Mouse (Mus musculus) spleen, embryonic (tissue): ENCODE measurements around the gene Dhrs1.

Source experiments
- CTCF ChIA-PET: fragments of 350-600 bp; sonication (Branson Sonifier 250); formaldehyde crosslinking; loops from one replicate; lab custom pipeline; 2022; lab: Charles Lee

Dhrs1 gene

DNA sequence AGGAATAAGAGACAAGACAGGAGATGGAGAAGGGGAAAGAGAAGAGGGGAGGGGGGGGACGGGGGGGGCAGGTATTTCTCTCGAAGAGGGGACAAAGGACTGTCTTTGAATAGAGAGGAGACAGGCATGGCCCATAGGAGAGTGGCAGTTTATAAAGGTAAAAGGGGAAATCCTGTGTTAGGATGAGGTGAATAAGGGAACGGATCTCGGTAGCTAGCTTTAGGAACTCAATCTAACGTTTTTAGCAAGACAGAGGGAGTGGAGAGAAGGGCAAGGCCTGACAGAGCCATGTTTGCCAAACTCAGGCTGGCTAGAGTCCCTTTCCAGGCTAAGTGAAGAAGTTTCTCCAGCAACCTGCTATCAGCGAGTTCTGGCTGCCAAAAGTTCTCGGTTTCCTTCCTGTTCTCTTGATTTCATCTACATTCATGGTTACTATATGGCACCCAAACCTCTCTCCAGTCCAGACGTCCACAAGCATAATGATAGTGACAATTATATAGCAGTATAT lies 23.0 kb downstream of the Dhrs1 start:
- CTCF ChIA-PET: interaction anchor here (0.6 kb wide), 1 partner anchor 53 kb away, joined by 3 read pairs; no protein-coding TSS in a partner anchor

DNA sequence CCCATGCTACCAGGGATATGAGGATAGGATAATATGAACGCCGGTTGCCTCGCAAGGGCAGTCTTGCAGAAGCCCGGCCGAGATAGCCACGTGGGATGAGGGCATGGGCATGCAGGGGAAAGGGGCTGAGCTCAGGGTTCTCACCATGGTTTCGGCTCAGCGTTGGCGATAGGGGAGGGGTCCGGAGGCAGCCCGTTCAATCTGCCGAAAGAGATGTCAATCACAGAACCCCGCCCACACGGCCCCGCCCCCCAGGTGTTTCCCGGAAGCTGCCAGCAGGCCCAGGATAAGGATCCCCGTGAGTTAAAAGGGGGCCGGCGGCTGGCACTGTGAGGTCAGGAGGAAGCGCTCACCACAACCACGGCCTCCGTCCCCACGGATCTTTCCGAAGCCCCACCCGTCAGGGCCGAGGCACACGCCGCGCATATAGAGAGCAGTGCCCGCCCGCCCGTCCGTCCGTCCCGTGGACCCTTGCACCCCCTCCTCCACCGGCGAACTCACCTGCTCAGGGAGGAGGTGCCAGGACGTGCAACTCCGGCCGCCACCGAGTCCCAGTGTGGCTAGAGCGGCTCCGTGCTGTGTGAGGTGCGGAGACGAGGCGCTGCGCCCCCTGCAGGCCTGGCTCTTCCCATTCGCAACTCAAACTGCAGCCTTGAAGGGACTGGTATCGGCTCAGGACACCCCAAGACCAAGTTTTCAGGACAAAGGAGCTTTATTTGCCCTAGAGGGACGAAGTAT lies 23.6 kb downstream of the Dhrs1 start, which contains the start of gene Rabggta:
Rabggta (minus strand) TSS at position 564 of the 738 bp plus-strand sequence.
- CTCF ChIA-PET: no interaction called here

DNA sequence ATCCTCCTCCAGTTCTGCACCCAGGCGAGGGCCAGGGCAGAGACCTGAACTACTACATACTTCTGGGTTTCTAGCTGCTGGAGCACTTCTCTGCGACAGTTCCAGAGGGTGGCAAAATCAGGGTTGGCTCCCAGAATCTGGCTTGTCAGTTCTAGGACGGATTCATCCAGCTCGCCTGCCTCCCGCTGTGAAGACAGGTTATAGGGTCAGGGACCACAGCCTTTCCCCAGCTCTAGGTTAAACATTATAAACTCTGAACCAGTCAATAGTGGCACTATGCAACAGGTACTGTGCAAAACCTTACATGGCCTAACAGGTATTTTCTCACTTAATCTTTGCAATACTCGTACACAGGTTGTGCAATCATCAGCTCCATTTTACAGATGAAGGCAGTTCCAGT lies 24.4 kb downstream of the Dhrs1 start:
- CTCF ChIA-PET: interaction anchor here (0.6 kb wide), 1 partner anchor 9 kb away, joined by 3 read pairs; no protein-coding TSS in a partner anchor

DNA sequence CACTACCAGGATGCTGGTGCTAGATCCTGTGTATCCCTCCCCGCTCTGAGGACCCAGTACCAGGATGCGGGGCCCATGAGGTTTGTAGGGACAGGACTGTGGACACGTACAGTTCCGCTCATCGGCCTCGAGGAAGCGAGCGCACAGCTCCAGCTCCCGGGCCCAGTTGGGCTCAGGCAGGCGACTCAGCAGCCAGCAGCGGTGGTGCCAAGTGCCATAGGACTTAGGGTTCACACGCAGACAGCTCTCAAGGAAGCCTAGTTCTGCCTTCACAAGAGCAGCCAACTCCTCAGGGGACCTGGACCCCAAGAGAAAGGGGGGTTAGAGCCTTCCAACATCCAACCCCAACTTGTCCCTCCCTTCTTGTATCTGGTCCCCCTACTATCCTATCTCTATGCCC lies 24.8 kb downstream of the Dhrs1 start:
- CTCF ChIA-PET: interaction anchor here (0.6 kb wide), 1 partner anchor 10 kb away, joined by 3 read pairs; no protein-coding TSS in a partner anchor

DNA sequence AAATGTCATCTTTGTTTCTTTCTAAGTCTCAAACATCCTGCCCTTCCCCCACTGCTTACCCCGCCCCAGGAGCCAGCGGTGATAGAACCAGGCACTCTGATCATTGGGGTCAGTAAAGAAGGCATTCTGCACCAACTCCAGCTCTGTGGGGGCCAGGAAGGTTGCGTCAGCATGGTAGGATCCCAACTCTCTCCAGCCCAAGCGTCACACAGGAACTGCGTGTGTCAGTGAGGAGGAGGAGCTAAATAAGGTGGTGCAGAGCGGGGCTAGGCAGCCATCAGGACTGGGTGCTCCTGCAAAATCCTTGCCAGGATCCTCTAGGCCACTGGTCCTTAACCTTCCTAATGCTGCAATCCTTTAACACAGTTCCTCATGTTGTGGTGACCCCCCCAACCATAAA lies 25.8 kb downstream of the Dhrs1 start:
- CTCF ChIA-PET: no interaction called here

DNA sequence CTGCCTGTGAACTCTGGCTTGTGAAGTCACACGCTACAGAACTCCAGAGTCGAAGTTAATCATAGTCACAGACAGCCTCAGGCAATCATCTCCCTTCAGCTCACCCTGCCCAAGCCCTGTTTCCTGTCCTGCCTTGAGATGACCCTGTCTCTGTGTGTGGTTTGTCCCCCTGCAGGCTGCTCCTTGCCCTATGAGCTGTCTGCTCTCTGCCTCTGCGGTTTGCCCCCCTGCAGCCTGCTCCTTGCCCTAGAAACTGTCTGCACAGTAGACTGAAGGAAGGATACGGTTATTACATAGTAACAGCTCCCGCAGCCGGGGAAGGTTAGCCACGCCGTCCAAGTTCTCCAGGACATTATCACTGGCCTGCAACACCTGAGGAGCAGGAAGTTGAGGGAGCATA lies 28.6 kb downstream of the Dhrs1 start:
- CTCF ChIA-PET: interaction anchor here (0.6 kb wide), 1 partner anchor 1682 kb away, joined by 15 read pairs; no protein-coding TSS in a partner anchor

DNA sequence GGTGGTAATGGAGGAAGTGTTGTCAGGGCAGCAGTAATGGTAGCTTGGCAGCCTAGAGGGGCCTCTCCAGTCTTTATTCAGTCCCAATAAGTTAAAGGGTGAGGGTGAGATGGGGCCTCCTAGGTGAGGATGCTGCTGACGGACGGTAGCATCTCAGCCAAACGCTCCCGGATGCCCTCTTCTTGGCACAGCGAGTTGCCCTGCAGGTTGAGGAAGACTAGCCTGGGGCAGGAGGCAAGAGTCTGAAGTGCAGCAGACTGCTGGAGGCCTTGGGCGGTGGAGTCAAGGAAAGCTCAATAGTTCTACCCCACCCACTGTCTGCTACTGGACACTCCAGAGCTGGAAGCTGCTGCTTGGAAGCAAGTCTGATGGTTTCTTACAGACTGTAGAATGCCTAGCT lies 29.2 kb downstream of the Dhrs1 start:
- CTCF ChIA-PET: interaction anchor here (0.6 kb wide), 1 partner anchor 1683 kb away, joined by 15 read pairs; no protein-coding TSS in a partner anchor

DNA sequence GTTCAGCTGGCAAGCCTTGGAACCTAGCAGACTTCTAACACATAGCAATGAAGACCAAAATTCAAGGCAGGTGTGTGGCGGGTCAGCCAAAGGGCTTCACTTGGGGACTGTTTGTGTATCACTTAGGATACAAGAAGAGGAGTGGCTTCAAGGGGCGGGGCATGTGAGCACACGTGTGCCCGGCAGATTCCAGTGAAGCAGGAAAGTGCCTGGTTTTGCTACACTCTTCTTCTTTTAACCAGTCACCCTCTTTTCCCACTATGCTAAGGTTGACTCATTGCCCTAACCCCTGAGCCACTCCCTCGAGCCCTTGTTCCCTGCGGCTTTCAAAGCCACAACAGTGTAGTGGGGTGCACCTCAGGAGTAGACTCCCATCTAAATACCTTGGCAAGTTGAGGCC lies 30.6 kb downstream of the Dhrs1 start:
- CTCF ChIA-PET: interaction anchor here (0.7 kb wide), 1 partner anchor 250 kb away, joined by 21 read pairs; no protein-coding TSS in a partner anchor

DNA sequence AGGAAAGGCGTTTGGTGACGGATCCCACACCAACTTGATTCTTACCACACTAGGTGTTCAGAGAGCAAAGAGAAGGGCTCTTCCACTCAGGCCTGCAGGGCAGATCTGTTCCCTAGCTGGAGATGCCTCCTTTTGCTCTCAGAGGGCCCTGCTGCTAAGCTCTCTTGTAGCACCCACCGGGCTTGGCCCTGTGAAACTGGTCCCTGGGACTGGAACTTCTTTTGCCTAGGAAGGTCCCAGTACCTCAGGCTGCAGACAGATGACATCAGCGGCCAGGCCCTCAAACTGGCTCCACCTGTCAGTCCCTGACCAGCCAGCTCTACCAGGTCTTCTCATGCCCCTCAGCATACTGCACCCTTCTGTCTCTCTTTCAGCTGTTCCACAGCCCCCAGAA lies 31.8 kb downstream of the Dhrs1 start, which contains the start of gene Tgm1:
Tgm1 (minus strand) TSS at position 198 of the 394 bp plus-strand sequence.
- CTCF ChIA-PET: no interaction called here

DNA sequence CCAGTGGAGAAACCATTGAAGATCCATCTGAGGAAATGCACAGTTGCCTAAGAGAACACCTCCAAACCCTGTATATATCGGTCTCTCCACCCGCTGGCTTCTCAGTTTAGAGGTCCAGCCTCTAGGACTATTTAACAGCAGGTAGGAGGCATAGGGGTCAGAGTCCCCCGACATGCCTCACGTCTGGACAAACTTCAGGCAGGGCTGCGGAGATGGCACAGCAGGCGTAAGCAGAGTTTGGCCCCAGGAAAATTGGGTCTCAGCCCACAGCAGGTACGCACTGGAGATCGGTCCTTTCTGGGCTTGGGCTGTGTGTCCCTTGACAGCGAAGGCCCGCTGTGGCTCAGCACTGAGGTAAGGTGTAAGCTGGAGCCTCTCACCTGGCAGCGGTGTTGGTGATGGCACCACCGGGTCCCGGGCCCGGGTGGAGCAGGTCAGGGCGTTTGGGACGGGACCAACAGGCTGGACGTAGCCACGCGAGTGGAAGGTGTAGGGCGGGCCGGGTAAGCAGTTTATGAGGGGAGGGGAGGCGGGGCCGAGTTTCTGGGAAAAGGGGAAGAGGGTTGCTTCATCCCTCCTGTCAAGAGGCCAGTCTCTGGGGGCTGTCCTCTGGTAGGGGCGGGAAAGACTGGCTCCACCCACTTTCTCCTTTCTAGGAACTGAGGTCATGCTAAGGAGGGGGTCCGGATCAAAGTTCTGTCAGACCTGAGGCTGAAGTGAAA lies 32.3 kb downstream of the Dhrs1 start:
- CTCF ChIA-PET: no interaction called here

DNA sequence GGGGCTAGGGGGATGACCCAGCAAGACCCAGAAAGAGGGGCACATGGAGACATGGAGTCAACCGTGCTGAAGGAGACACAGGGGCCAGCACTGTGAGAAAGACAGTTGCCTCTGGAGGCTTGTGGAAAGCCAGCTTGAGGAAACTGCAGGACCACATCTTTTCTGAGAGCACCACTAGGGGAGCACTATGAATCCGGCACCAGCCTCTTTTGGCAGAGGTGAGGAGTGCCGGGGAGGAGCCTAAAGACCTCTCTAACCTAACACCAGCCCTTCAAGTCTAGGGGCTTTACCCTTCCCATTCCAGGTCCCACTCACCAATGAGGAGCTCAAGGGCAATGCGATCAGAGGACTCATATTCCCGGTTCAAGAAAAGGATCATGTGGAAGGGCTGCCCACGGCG lies 33.7 kb downstream of the Dhrs1 start:
- CTCF ChIA-PET: interaction anchor here (0.6 kb wide), 1 partner anchor 63 kb away, joined by 3 read pairs; no protein-coding TSS in a partner anchor

DNA sequence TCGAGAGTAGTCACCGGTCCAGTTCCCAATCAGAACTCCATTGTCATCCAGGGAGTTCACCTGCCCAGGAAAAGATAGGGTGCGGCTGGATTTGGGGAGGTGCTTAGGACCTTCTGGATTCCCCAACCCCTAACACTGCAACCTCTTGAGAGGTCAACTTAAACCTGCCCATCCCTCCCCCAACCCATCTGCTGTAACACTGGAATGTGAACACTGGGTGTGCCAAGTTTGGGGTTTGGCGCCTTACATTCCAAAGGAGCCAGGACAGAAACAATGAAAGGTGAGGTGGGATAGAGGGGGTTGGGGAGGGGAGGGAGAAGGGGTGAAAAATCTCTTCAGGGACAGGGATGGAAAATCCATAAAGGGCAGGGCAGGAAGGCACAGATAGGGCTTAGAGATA lies 36.0 kb downstream of the Dhrs1 start:
- CTCF ChIA-PET: no interaction called here

DNA sequence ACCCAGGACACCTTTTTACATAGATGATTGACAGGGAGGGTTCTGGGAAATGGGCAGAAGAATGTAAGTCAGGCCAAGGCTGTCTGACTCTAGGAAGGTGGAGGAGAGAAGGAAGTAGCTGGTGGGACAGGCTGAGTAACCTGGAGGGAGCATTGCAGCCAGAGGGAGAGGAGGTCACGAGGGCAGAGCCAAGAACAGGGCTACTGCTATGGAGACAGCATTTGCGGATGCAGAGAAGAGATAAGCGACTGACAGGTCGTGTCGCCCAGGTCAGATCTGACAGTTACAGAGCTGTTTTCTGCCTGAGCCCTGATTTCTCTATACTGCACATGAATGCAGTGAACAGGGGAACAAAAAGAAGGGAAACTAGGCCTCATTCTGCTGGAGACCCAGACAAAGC lies 38.1 kb downstream of the Dhrs1 start:
- CTCF ChIA-PET: no interaction called here

DNA sequence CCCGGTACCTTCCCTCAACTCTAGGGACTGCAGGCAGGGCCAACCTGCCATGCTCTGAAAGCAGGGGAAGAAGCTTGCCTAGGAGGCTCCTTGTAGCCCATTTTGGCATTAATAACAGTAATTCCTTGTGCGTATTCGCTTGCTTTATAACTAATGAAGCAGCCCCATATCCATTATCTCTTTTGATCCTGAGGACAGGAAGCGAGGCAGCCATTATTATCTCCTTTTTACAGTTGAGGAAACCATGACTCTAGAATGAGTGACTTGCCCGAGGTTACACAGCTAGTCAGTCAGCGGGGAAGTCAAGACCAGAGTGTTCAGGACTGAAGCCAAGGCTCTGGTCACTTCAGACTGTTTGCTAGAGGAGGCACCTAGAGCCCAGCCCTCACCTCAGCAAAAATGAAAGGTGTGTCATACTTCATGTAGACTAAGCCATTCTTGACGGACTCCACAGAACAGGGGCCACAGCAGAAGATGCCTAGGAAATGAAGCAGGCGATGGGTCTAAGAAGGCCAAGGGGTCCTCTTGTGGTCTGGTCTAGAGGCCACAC lies 39.4 kb downstream of the Dhrs1 start:
- CTCF ChIA-PET: no interaction called here

DNA sequence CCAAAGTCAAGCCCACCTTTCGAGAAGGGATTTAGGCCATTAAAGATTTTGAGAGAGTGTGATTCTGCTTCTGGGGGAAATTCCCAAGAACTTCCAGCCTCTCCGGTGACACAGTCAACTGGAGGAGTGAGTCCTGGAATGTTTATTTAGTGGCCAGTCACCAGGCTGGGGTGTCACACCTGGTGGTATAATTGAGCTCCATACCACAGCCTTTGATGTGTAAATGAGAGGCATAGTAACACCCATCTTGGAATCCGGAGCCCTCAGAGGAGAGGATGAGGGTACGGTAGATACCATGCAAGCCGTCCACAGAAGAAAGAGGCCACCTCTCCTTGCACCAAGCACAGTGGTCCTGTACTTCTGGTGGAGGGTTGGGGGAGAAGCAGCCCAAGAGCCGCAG lies 42.7 kb downstream of the Dhrs1 start:
- CTCF ChIA-PET: no interaction called here

DNA sequence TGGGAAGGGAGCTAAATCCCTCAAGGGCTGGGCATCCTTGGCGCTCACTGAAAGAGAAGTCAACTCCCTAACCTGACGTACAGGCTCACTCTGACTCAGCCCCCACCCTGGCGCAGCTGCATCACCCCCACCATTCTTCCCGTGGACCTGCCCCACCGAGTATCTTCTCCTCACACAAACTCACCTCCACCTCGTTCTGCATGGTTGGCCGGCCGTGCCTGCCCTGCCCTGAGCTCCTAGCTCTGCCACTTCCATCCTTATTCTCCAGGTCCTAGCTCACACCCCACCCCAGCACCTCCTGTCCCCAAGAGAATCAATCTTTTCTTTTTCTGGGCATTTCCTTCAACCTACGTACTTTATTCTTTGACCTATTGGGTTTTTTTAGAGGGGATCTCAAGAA lies 44.4 kb downstream of the Dhrs1 start:
- CTCF ChIA-PET: no interaction called here

DNA sequence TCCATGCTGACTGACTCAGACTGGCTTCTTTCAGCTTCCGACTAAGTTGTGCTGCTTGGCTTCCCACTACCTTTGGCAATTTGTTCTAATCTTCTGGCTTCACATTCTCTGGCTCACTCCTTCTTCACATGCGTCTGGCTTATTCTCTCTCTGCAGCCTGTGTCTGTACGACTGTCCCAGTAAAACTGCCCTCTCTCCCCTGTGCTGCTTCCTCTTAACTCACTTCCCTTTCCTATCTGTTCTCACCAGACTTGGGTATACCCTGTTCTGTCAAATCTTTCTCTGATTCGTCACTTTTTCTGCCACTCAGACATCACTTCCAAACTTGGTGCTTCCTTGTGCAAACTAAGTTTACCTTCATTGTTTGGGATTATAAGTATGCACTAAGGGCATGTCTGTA lies 48.3 kb downstream of the Dhrs1 start:
- CTCF ChIA-PET: no interaction called here

DNA sequence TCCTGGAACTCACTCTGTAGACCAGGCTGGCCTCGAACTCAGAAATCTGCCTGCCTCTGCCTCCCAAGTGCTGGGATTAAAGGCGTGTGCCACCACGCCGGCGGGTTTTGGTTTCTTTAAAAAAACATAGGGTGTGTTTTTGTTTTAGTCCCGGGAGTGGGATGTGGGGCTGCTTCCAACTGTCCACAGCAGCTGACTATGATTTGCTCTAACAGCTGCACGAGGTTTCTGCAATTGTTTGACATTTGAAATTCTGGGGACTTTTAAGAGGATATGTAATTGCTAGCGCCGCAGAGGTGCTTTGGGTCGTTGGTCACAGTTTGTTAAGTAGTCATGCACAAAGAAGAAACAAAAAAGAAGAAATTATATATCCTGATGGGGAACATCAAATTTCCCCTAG lies 56.1 kb downstream of the Dhrs1 start:
- CTCF ChIA-PET: no interaction called here
